Mouse (Mus musculus): ENCODE results near the gene Cxcr3. TPM values are rescaled to one million over a fixed set of nuclear protein-coding genes. Genes with fewer than 3 reads are reported as not detected.

Gene Cxcr3
- total and polyA plus RNA-seq, 2 experiments from 2014 or later, result 0.20 to 0.33 TPM

DNA sequence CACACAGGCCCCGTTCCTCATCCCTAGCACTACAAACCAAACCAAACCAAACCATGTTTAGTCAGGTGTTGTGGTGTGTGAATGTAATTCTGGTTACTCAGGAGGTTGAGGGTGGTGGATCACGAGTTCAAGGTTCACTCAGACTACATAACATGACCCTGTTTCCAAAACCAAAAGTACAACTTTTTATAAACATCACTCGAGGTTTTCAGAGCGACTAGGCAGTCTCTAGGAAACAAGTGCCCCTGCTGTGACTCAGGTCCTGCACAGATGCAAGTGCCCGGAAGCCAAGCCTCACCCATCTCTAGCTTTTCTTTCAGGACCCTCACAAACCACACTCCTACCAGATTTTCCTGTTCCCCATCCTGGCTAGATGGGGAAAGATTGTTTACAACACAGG lies 30.6 kb upstream of the Cxcr3 start:
- DNase-seq (ENCODE audit: low spot score) (no peak), ATAC-seq (ENCODE audit: low FRiP score) (no peak)
- Histone ChIP-seq H3K4me2 (ENCODE audit: low read depth, low read length, poor library complexity, severe bottlenecking) (no peak overlapping the region), H3K27ac (ENCODE audit: low read depth, low read length) (no peak overlapping the region), H3K4me1 (ENCODE audit: insufficient read depth, low read length) (no peaks in the 10 kb centered on the region), H3K27me3 (ENCODE audit: insufficient read depth, low read length) (peaks cover 9% of the 10 kb centered on the region; the same call in 1 of the 2 replicates), H3K36me3 (ENCODE audit: insufficient read depth, low read length) (no peaks in the 10 kb centered on the region), H3K9me3 (ENCODE audit: low read length) (no peaks in the 10 kb centered on the region), H3K4me3 (ENCODE audit: low read depth, low read length) (no peak overlapping the region), H3K9ac (replicated peaks; ENCODE audit: low read length, poor library complexity, severe bottlenecking) (no peak overlapping the region)
- 68% methylated on average over 5 of the region's 5 CpGs for WGBS
- TF ChIP-seq CTCF (IDR thresholded peaks at IDR 0.05), result no peak

DNA sequence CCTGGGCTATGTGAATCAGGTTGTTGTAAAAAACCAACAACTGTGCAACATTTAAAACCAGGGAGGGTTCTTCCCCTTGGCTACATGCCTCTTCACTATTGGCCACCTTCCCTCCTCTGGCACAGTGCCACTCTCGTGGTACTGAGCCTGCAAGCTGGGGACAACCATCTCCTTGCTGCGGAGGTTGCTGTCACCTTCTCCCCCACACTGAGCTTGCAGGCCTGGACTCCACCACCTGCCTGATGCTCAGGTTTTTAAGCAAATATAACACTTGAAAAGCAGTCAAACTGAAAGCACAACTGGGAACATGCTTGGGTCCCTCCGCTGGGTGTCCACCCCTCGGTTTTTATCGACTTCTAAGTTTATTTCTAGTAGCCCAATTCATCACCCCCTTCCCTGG lies 20.4 kb upstream of the Cxcr3 start:
- Histone ChIP-seq H3K4me1 (ENCODE audit: insufficient read depth, low read length) (no peaks in the 10 kb centered on the region), H3K4me2 (ENCODE audit: low read depth, low read length, poor library complexity, severe bottlenecking) (no peak overlapping the region), H3K27me3 (ENCODE audit: insufficient read depth, low read length) (no peaks in the 10 kb centered on the region), H3K27ac (ENCODE audit: low read depth, low read length) (no peak overlapping the region), H3K4me3 (ENCODE audit: low read depth, low read length) (no peak overlapping the region), H3K36me3 (ENCODE audit: insufficient read depth, low read length) (no peaks in the 10 kb centered on the region), H3K9ac (replicated peaks; ENCODE audit: low read length, poor library complexity, severe bottlenecking) (no peak overlapping the region), H3K9me3 (ENCODE audit: low read length) (no peaks in the 10 kb centered on the region)
- 71% methylated on average over 4 of the region's 5 CpGs for WGBS
- no peak for TF ChIP-seq CTCF (IDR thresholded peaks at IDR 0.05)
- DNase-seq (ENCODE audit: low spot score) (peak; percentile 24), ATAC-seq (ENCODE audit: low FRiP score) (no peak)

DNA sequence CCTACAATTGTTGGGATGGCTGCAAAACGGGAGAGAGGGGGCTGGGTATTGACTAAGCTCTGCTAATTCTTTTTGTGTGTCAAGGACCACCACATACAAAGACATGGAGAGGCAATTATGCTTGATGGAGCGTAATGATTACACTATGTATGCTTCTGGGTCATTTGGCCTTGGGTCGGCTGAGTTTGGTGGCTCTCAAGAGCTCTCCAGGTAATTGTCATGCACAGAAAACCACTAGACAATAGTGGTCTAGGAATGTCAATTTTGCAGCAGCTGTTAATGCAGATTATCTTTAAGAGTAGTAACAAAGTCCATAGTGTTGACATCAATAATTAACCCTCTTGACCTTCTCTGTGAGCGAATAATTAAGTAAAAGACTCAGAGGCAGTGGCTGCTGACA lies 16.1 kb upstream of the Cxcr3 start:
- ATAC-seq (ENCODE audit: low FRiP score), result no peak
- WGBS, result 58% methylated on average over 4 of the region's 4 CpGs

DNA sequence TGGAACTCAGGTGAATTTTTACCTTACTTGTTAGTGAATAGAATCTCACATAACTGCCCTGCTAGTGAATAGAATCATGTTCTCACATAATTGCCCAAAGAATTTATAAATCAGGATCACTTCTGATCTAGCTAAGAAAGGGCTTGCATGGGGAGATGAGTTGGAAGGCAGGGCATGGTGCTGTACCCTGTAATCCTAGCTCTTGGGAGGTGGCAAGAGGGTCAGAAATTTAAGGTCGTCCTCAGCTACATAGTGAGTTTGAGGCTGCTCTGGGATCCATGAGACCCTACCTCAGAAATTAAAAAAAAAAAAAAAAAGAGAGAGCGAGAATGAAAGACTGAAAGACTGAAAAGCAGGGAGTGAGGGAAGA lies 7.0 kb upstream of the Cxcr3 start:
- Histone ChIP-seq H3K9ac (replicated peaks; ENCODE audit: low read length, poor library complexity, severe bottlenecking) (no peak overlapping the region), H3K36me3 (ENCODE audit: insufficient read depth, low read length) (no peaks in the 10 kb centered on the region), H3K27ac (ENCODE audit: low read depth, low read length) (peak overlapping the region; percentile 70), H3K4me1 (ENCODE audit: insufficient read depth, low read length) (no peaks in the 10 kb centered on the region), H3K9me3 (ENCODE audit: low read length) (no peaks in the 10 kb centered on the region), H3K4me3 (ENCODE audit: low read depth, low read length) (no peak overlapping the region), H3K4me2 (ENCODE audit: low read depth, low read length, poor library complexity, severe bottlenecking) (no peak overlapping the region), H3K27me3 (ENCODE audit: insufficient read depth, low read length) (peaks cover 6% of the 10 kb centered on the region; the same call in 1 of the 2 replicates)
- no peak for TF ChIP-seq CTCF (IDR thresholded peaks at IDR 0.05)
- 33% methylated on average over 2 of the region's 2 CpGs for WGBS
- no peak for ATAC-seq (ENCODE audit: low FRiP score)
- DNase-seq (ENCODE audit: low spot score), result no peak

More for the DNA sequence above, 16.1 kb upstream of the Cxcr3 start:
- Histone ChIP-seq H3K4me3 (ENCODE audit: low read depth, low read length) (no peak overlapping the region), H3K4me1 (ENCODE audit: insufficient read depth, low read length) (no peaks in the 10 kb centered on the region), H3K27me3 (ENCODE audit: insufficient read depth, low read length) (no peaks in the 10 kb centered on the region; the same call in 1 of the 2 replicates), H3K4me2 (ENCODE audit: low read depth, low read length, poor library complexity, severe bottlenecking) (no peak overlapping the region), H3K9me3 (ENCODE audit: low read length) (no peaks in the 10 kb centered on the region), H3K27ac (ENCODE audit: low read depth, low read length) (no peak overlapping the region), H3K9ac (replicated peaks; ENCODE audit: low read length, poor library complexity, severe bottlenecking) (no peak overlapping the region), H3K36me3 (ENCODE audit: insufficient read depth, low read length) (no peaks in the 10 kb centered on the region)
- DNase-seq (ENCODE audit: low spot score), result no peak
- no peak for TF ChIP-seq CTCF (IDR thresholded peaks at IDR 0.05)

DNA sequence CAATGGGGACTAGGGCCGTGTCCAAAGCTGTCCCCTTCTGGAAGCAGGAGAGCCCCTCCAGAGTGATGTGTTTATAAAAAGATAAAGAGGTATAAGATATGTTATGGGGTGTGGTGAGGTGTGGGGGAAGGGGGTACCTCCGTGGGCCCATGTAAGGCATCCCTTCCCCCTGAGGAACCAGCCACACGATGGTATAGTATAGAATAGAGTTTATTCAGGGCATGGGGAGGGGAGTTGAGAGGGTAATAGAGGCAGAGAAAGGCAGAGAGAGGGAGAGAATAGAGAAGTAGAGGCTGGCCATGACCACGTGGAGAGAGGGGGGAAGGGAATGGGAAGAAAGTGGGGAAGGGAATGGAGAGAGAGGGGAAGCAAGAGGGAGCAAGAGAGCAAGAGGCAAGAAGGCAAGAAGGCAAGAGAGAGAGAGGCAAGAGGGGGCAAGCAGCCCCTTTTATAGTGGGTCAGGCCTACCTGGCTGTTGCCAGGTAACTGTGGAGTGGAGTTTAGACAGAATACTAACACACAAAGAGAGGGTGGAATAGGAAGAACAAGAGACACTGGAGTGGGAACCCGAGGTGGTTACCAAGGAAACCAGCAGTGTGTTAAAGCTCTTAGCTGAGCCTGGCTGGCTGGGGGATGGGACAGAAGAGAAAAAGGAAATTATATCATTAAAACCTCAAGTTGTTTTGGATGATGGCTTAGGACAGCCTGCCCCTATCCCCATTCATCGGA lies 6.4 kb upstream of the Cxcr3 start:
- TF ChIP-seq CTCF (IDR thresholded peaks at IDR 0.05), result peak; percentile 28
- DNase-seq (ENCODE audit: low spot score) (peak; percentile 69), ATAC-seq (ENCODE audit: low FRiP score) (peak; percentile 93)
- WGBS, result 35% methylated on average over 6 of the region's 6 CpGs
- H3K4me1 ChIP-seq (ENCODE audit: insufficient read depth, low read length), result no peaks in the 10 kb centered on the region
- no peak overlapping the region for H3K4me2 ChIP-seq (ENCODE audit: low read depth, low read length, poor library complexity, severe bottlenecking)
- no peak overlapping the region for H3K4me3 ChIP-seq (ENCODE audit: low read depth, low read length)
- H3K27me3 ChIP-seq (ENCODE audit: insufficient read depth, low read length), result peaks cover 6% of the 10 kb centered on the region; the same call in 1 of the 2 replicates
- H3K9me3 ChIP-seq (ENCODE audit: low read length), result no peaks in the 10 kb centered on the region
- no peak overlapping the region for H3K9ac ChIP-seq (replicated peaks; ENCODE audit: low read length, poor library complexity, severe bottlenecking)
- no peaks in the 10 kb centered on the region for H3K36me3 ChIP-seq (ENCODE audit: insufficient read depth, low read length)
- peak overlapping the region; percentile 70 for H3K27ac ChIP-seq (ENCODE audit: low read depth, low read length)

DNA sequence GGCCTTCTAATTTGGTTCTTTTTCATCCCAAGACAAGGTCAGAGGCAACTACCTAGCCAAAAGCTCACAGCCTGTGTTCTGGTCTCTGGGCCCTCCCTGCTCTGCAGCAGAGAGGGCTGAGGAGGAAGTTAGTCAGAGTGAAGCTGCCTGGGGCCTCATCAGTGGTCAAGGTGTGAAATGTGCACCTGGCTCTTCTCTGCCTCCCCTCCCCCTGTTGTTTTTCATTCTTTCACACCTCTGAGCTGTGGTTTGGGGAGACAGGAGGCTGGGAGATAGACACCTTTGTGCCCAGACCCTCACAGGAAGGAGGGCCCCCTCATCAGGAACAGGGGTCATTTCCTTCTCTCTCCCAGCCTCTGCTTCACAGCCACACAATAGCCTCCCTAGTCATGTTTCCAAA lies 3.1 kb upstream of the Cxcr3 start:
- no peak for DNase-seq (ENCODE audit: low spot score)
- Histone ChIP-seq H3K36me3 (ENCODE audit: insufficient read depth, low read length) (no peaks in the 10 kb centered on the region), H3K27ac (ENCODE audit: low read depth, low read length) (no peak overlapping the region), H3K9me3 (ENCODE audit: low read length) (no peaks in the 10 kb centered on the region), H3K4me1 (ENCODE audit: insufficient read depth, low read length) (no peaks in the 10 kb centered on the region), H3K4me3 (ENCODE audit: low read depth, low read length) (no peak overlapping the region), H3K27me3 (ENCODE audit: insufficient read depth, low read length) (0 out of 2 replicates have a peak, but pooled peaks cover 6% of the 10 kb centered on the region), H3K9ac (replicated peaks; ENCODE audit: low read length, poor library complexity, severe bottlenecking) (no peak overlapping the region), H3K4me2 (ENCODE audit: low read depth, low read length, poor library complexity, severe bottlenecking) (no peak overlapping the region)
- ATAC-seq (ENCODE audit: low FRiP score), result no peak
- TF ChIP-seq CTCF (IDR thresholded peaks at IDR 0.05), result no peak

All from midbrain, postnatal 0 days (tissue).